Mouse (Mus musculus): ENCODE results near the gene Wwp2.

Gene Wwp2

DNA sequence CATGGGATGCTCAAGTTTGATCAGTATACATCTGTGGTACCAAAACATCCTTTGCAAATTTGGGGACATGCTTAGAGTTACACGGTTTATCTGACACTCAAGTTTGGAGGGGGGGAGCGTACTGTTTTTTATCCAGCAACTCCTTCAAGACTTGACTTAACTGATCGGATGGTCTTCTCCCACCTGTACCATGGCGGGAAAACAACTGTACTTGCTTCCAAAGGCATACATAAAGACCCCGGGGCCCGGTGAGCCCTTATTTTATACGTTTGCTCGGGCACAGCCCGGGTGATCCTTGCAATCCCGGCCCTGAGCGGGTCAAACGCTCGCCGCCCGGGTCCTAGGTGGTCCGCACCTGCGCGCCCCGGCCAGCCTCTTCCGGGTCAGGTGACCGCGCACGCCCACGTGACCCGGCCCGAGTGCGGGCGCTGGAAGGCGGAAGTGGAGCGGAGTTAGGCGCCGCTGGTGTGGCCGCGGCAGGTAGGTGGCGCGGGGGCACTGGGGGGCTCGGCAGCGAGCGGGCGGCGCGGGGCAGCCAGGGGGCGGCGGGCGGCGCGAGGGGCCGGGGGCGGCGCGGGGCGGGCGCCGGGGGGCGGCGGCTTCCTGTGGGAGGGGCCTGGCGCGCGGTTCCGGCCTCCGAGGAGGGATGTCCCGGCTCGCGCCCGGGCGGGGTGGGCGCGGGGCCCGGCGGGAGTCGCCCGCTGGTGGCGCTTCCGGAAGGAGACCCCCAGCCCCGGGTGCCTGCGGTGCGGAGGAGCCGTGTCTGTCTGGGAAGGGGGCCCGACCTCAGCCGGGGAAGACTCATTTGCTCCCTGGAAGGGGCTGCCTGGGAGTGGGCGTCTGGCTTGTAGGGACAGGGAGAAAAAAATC, at the start of gene Wwp2:
Wwp2 (plus strand) TSS at position 404 of the 870 bp plus-strand sequence.
- peak; percentile 72 to 75 for DNase-seq (ENCODE audit: low spot score in 2 of 2)

DNA sequence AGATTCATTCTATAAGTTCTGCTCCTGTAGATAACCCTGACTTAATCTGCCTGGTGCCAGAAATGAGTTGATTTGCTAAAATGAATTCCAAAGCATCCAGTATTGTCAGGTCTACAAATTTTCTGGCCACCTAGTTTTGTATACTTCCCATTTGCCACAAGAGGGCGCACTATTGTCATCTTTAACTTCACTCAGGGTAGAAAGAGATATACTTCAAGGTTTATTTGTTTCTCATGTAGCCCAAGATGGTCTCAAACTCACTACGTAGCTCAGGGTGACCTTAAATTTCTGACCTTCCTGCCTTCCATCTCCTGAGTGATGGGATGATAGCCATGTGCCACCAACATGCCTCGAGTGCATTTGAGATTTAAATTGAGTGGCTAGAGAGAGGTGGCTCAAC, 49.5 kb upstream of the Wwp2 start:
- no peak for DNase-seq (ENCODE audit: low spot score in 2 of 2)

DNA sequence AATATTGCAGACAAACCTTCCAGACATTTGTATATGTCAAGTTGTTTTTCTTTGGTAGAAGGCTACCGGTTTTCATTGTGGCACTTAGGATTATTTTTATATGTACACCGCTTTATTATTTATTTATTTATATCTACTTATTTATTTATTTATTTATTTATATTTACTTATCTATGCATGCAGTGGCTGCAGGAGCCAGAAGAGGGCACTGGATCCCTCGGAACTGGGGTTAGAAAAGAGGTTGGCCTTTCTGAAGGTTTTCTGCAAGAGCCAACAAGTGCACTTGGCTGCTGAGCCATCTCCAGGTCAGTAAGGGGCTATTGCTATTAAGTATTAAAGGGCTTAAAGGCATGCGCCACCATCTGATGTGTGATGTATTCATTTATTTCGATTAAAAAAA, 48.3 kb upstream of the Wwp2 start:
- peak in 1 of 2 experiments; percentile 29 for DNase-seq (ENCODE audit: low spot score in 2 of 2)

DNA sequence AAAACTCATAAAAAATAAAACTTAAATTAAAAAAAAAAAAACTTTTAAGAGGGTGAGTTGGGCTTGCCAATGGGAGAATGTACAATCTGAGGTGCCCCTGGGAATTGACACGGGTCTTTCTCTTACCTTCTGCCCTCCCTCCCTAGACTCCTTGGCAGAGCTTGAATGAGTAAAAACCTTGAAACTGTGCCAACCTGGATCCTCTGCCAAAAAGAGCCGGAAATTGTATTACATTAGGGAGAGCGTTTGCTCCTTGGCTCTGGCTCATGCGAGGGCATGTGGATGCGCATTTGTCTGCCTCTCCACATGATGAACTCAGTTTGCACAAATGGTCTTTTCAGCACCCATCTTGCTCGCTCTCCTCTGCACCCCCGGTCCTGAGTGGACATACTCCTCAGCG, 46.6 kb upstream of the Wwp2 start:
- DNase-seq (ENCODE audit: low spot score in 2 of 2): peak in 1 of 2 experiments; percentile 39

GRCm38 (mm10) chr8:107390476-107391135, 45.6 kb upstream of the Wwp2 start:
- no peak for DNase-seq (ENCODE audit: low spot score in 2 of 2)

GRCm38 (mm10) chr8:107391136-107391516, 45.0 kb upstream of the Wwp2 start:
- DNase-seq (ENCODE audit: low spot score in 2 of 2): no peak

DNA sequence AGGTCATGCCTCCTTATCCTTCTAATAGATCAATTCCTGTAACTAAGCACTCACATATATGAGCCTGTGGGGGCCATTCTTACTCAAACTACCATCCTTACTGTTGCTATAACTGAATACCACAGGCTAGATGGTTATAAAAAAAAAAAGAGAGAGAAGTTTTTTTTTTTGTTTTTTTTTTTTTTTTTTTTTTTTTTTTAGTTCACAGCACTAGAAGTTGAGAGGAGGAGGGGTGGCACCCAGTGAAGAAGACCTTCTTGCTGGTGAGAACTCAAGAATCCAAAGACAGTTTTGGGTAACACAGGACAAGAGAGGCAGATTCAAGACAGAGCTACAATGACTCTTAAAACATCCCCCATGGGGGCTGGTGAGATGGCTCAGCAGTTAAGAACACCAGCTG, 40.8 kb upstream of the Wwp2 start:
- DNase-seq (ENCODE audit: low spot score in 2 of 2): no peak

DNA sequence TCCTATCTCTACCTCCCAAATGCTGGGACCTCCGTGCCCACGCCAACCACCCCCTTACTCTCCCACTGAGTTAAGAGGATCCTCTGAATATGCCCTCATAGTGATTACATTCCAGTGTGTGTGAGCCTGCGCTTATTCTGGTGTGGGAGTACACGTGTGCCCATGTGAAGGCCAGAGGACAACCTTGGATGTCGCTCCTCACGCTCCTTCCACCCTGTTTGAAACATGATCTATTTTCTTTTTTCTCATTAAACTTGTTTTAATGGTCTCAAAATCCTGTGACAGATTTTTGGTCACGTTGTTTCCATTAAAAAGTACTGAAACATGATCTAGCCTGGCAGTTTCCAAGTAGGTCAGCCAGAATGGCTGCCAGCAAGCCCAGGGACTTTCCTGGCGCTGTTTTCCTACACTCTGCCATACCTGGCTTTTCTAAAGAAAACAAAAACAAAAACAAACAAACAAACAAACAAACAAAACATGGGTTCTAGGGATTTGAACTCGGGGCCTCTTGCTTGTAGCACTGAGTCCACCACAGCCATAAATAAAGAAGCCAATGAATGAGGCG, 40.0 kb upstream of the Wwp2 start:
- no peak for DNase-seq (ENCODE audit: low spot score in 2 of 2)

GRCm38 (mm10) chr8:107397665-107398064, 38.5 kb upstream of the Wwp2 start:
- DNase-seq (ENCODE audit: low spot score in 2 of 2): no peak

DNA sequence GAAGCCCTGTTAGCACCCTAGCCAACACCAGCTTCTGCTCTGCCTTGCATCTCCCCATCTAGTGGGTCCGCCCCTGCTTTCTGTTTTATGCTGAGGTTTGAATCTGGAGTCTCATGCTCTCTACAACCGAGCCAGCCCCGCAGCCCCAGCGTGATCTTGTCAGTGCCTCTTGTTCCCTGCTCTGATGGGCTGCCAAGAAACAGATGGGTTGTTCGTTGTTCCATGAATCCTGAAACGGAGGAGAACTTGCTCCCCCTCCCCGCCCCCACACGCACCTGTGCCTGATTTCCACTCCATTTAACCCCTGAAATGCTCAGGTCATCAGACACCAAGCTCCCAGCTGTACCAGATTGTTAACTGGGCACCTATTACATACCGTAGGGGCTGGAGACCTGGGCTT, 36.7 kb upstream of the Wwp2 start:
- DNase-seq (ENCODE audit: low spot score in 2 of 2): no peak

- no peak for DNase-seq (ENCODE audit: low spot score in 2 of 2)
Observed at GRCm38 (mm10) chr8:107401866-107402265, 34.3 kb upstream of the Wwp2 start.

- peak; percentile 35 to 67 for DNase-seq (ENCODE audit: low spot score in 2 of 2)
Observed at GRCm38 (mm10) chr8:107403038-107403781, 33.0 kb upstream of the Wwp2 start, which contains the start of gene Nqo1. Nqo1 (minus strand) TSS chr8:107403206.

- DNase-seq (ENCODE audit: low spot score in 2 of 2): no peak
Observed at GRCm38 (mm10) chr8:107404057-107404456, 32.1 kb upstream of the Wwp2 start.

DNA sequence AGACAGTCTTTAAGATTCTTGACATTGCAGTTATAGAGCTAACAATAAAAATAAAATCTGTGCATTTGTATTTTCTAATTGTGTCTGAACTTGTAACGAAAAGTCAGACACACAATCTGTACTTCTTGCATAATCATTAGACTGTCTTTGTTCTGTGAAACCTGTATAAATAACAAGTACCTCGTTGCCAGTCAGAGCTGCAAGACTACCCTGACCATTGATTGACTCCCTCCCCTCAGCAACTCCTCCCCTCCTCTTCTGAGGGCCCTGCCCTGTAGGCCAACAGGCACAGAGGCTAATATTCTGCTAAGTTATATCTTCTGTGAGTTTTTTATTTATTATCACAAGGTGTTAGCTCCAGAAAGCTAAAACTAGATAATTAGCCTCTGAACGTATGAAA, 30.2 kb upstream of the Wwp2 start:
- no peak for DNase-seq (ENCODE audit: low spot score in 2 of 2)

DNA sequence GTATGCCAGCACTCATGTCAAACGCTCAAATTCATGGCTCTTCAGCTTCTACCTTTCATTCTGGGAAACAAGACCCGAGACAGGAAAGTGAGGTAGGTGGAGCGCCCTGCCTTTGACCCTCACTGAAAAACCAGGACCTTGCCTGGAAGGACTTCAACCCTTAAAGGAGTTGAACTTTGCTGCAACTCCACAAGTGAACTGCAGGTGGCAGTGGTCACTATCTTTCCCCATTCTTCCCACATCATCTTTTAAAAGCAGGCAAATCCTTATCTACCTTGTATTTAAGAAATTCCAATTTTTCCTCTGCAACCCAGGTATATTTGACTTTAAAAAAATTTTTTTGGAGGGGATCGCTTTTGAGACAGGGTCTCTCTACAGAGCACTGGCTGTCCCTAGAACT, 24.8 kb upstream of the Wwp2 start:
- no peak for DNase-seq (ENCODE audit: low spot score in 2 of 2)

DNA sequence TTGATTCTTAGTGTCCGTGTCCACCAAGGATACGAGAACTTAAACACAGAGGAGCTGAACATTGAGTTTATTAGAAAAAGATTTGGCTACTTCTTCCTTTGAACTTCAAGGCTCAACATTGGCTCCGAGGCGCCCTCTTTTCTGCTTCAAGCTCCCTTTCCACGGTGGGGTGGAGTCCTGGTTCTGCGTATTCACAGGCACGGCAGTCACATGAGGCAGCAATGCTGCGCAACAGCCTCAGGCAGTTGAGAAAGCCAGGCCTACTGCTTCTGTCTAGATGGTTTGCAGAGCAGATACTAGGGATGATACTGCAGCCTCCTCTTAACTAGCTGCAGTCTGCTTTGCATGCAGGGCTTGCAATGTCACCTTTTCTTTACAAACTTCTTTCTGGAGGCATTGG, 23.6 kb upstream of the Wwp2 start:
- no peak for DNase-seq (ENCODE audit: low spot score in 2 of 2)

DNA sequence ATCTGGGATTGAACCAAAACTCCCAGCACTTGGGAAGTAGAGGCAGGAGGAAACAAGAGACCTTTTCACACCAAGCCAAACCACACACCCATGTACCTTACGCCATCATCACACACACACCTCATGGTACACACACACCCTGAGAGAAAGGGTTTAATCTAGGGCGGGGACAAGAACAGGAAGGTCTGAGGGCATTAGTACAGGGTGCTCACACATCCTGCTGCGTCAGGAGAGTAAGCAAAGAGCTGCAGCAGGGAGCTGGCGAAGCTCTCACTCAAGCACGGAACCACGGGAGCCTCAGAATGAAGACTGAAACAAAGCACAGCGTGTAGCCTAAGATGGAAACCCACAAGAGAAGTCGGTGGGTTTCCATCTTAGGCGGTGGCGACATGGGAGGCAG, 22.3 kb upstream of the Wwp2 start:
- DNase-seq (ENCODE audit: low spot score in 2 of 2): no peak

- no peak for DNase-seq (ENCODE audit: low spot score in 2 of 2)
Observed at GRCm38 (mm10) chr8:107417001-107417400, 19.2 kb upstream of the Wwp2 start.

DNA sequence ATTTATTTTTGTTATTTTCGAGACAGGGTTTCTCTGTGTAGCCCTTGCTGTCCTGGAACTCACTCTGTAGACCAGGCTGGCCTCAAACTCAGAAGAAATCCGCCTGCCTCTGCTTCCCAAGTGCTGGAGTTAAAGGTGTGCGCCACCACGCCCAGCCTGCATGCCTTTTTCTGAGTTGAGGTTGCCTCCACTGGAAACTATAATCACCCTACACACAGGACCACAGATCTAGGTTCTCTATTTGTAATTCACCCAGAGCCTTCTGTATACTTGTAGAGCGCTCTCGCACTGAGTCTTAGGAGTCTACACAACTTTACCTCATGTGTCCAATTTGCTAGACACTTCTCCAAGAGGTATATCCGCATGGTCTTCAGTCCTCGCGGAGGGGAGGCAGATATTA, 12.0 kb upstream of the Wwp2 start:
- DNase-seq (ENCODE audit: low spot score in 2 of 2): no peak

- peak; percentile 98 for DNase-seq (ENCODE audit: low spot score in 2 of 2)
Observed at GRCm38 (mm10) chr8:107424597-107425229, 11.5 kb upstream of the Wwp2 start, which contains the start of gene Nob1. Nob1 (minus strand) TSS chr8:107425051.

DNA sequence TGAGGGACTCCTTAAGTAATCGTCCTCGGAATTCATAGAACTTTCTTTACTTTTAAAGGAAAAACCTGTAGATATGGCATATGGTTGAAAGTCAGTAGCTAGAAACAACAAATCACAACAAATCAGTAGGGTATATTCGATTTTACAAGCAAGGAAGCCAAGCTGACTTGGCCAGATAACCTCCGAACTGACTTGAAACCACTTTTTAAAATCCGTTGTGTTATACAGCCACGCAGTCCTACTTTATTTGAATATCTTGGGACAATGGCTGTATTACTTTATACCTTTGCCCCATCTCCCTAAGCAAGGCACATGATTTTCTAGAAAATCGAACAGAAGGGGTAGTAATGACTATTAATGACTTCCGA, 11.0 kb upstream of the Wwp2 start:
- DNase-seq (ENCODE audit: low spot score in 2 of 2): no peak

DNA sequence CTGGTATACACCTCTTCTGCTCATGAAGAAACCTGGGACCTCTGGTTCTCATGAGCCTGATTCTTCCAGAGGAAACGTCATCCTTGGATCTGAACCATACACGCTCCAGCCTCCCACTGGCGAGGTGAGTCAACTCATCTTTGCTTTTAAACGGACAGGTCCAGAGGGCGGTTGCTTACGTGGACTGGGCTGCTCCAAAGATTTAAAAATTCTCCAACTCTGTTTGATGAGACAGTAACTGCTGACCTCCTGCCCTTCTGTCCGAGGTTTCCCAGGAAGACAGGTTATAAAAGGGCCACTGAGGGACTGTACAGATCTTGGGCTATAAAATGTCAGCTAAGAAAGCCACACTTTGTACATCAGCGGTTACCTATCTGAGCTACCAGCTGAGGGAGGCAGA, 5.3 kb upstream of the Wwp2 start:
- DNase-seq (ENCODE audit: low spot score in 2 of 2): no peak

Measured in frontal cortex, postnatal 36 days (tissue).